Mouse (Mus musculus): ENCODE measurements around the gene Naaladl2.
"Not testable (repeated sequence)": the region's sequence is repeated elsewhere in the genome, so short reads cannot be mapped to it uniquely, and the experiment has no call there.

Naaladl2 gene

DNA sequence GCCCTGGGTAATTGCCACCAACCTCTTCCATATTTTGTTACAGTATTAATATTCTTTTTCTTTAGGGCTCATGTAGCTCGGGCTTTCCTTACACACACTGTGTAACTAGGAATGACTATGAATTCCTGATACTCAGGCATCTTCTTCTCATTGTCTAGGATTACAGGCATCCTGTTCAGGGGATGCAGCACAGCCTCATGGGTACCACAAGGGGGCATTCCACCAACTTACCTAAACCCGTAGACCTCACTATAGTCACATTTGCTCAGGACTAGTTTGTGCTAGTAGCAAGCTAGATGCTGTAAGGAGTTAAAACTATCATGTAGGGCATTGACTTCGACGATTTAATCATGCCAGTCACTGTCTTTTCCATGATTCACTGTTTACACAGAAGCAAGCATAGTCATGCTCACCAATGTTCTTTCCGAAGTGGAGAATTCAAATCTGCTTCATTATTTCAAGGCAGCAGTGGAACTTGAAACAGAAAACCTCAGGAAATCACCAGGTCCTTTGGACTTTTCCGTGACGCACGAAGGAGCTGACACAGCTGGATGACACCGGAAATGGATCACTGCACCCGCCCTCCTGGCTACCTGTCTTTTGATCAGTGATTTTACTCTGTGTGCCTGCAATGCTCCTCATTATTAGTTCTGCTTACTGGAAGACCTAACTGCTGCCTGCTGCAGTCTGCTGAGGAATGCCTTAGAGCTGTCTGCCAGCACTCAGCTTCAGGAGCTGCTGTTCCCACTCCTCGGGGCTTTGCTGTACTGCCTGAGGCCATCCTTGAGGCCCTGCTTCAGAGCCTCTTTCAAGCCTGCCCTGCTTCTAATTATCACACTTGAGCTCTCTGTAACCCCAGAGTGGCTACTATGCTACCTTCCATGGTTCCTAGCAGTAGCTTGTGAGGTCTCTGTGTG, 822.3 kb downstream of the Naaladl2 start:
- in situ Hi-C loops (cut with MseI, MboI) = no loop called here

DNA sequence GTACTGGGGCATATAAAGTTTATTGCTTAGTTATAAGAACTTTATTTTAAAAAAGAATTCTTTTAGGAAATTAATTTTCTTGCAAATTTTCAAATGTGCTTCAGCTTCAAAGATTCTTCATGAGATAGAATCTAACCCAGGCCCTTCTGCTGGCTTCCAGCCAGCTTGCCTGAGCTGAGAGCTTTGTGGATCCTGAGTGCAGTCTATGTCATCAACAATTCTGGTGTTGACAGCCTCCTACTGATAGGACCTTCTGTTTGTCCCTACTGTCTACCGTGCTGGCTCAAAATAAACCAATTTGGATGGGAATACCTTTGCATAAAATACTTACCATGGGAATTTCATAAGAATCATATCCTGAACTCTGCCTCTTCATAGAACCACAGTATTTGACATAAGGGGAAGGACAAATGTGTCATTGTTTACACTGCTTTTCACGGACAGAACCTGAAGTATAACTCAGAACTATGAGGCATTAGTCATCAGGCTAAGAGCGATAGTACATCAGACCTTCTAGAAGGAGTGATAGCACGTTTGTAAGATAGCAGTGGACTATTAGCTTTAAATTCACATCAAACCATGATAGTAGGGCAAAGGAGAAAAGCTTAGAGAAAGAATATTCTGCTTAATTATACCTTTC, 829.3 kb downstream of the Naaladl2 start:
- in situ Hi-C loops (cut with MseI, MboI) = no loop called here

DNA sequence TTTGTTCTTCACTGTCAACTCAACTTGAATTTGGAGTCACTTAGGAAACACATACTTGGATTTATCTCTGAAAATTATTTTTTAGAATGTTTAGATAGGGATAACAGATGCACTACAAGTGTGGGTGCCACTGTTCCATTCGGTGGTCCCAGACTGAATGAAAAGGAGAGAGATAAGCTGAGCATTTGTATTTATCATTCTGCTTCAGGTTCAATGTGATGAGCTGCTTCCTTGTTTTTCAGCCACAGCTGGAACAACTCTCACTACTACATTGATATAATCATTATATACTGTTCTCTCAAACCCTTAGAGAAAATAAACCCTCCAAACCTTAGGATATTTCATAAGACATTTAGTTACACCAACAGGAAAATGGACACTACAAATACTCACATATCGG, 918.6 kb downstream of the Naaladl2 start:
- in situ Hi-C loops (cut with MseI, MboI) = no loop called here

DNA sequence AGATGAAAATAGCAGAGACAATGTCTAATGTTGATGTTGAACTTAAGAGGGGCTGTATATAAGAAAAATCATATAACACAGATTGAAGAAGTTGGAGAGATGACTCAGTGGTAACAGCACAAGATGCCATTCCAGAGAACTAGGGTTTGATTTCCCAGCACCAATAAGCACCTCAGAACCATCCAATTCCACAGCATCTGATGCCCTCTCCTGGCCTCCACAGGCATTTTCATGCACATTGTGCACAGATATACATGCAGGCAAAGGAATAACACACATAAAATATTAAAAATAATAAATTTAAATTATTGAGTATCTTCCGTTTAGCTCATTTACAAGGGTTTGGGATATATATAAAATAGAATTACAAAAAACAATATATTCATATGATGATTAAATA, 926.6 kb downstream of the Naaladl2 start:
- in situ Hi-C loops (cut with MseI, MboI) = no loop called here

DNA sequence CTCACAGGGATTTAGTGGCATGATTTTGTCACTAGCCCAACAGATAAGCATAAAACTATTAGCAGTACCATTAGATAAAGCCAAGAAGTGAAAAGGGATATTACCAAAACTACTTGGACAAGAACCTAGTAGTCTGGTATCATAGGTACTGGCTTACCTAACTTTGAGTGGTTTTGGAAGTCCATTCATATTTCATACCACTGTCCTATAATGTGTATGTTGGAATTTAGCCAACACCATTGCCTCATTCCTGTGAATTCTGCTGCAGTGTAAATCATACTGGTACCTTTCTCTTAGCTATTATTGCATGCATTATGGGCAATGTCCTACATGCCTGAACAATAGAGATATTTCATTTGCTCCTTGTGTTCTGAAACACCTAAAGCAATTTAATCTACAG, 977.5 kb downstream of the Naaladl2 start:
- in situ Hi-C loops (cut with MseI, MboI) = no loop called here

DNA sequence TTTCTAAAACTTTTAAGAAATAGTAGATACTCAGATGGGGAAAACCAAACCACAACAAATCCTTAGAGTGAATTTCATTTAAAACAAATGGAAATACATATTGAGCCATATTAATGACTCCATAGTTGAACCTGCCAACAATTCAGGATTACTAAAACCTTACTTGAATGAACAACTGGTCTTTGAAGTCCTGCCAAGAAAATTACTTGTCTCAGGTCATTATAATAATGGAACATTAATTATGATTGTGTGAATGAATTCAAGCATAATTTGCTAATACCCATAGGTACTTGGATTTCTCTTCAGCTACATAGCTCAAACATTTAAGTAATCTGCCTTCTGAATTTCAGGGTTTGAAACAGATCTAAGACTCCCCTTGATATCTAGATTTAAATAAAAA, 980.1 kb downstream of the Naaladl2 start:
- in situ Hi-C loops (cut with MseI, MboI) = no loop called here

DNA sequence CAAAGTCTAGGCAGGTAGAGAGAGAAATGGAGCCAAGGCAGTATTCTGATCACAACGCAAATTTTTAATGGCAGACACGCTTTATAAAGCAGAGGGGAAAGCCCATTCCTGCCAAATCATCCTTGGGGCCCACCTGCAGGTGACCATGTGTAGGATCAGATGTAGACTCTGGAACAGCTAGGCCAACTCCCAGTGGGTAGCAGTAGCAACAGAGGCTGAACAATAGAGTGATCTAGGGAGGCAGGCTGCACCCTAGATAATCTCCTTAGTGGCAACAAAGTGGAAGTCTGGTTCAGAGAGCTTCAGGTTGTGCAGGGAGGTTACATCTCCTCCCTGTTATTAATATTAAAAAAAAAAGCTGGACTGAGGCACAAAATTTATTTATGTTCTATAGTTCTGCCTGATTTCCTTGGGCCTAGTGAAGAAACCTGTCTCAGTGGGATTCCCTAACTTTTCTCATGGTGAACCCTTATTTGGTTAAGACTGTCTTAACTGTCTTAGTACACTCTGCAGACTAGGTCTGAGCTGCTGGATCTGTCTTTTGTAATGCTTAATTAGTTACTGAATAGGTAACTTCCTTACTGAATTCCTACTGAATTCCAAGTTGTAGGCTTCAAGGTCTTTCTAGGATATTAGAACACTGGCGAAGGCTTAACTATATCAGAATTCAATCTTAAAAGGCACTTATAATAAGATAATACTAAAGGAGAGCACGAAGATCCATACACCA, 992.8 kb downstream of the Naaladl2 start:
- in situ Hi-C loops (cut with MseI, MboI) = not testable (repeated sequence)

DNA sequence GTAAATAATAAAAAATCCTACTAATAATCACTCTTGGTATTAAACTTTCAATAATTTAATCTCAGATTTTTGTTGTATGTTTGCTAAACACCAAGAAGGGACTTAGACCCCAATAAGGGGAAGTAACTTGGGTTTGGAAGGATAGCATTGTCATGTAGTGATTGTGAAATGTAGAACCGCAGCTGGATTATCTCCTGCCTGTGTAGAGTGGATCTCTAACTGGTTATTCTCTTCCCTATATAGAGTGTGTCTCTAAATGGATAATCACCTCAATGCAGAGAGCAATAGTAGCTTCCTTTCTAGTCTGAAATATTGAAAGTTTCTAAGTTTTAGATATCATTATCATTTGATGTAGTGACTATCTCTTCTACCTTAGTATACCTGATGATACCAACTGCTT, 1001.3 kb downstream of the Naaladl2 start:
- in situ Hi-C loops (cut with MseI, MboI) = no loop called here

DNA sequence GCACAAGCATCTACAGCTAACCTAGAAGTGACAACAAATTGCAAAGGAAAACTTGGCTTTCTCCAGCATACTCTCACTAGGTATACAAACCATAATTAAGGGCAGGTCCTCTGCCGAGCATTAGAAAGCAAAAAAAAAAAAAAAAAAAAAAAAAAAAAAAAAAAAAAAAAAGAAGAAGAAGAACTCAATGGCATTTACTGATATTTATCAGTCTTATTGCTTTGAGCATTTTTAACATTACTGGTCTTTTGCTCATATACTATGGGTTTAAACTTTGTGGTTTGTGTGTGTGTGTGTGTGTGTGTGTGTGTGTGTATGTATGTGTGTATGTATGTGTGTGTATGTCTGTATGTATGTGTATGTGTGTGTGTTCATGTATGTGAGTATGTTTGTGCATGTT, 1006.1 kb downstream of the Naaladl2 start:
- in situ Hi-C loops (cut with MseI, MboI) = no loop called here

DNA sequence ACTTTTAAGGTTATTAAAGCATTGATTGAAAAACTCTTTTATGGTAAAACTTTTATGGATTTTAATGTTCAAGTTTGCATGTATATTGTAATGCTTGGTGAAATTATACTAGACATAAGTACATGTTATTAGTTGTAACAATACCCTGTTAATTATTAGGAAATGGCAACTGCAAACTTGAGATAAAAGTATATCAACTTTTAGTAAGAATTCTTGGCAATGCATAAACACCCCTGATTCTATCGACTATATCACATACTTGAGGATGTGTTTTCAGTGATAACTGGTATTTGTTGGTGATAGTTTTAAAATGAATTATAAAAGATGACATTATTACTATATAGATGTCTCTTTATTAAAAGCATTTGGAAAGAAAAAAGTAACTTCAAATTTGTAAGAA, 1017.9 kb downstream of the Naaladl2 start:
- in situ Hi-C loops (cut with MseI, MboI) = no loop called here

DNA sequence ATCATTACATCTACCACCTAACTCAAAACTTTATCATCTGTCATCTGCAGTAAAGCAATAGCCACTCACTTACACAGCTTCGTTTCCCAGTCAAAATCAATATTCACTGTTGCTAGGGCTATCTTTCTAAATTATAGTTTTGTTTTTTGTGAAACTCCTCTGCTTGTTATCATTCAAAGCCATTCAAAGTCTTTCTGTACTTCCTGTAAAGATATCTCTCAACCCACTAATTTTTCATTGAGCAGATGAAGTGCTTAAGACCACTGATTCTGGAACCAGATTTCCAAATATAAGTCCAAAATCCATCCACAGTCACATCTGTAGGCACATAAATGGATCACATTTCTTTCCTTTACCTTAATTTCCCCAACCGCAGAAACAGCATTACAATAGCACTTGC, 1020.0 kb downstream of the Naaladl2 start:
- in situ Hi-C loops (cut with MseI, MboI) = no loop called here

DNA sequence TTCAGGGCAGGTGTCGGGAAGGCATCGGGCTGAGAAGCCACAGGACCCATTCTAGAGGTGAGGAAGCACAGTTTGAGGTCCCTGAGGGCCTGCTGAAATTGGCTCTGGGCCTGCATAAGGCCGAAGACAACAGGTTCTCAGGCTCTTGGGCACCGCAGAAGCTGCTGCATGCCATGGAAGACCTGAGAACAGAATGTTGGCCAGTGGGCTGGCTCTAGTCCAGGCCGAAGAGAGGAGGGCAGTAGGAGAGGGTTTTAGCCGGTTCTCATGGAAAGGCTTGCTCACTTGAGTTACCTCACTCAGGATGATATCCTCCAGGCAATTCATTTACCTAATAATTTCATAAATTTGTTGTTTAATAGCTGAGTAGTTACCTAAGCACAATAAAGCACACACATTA, 1025.9 kb downstream of the Naaladl2 start:
- in situ Hi-C loops (cut with MseI, MboI) = no loop called here

DNA sequence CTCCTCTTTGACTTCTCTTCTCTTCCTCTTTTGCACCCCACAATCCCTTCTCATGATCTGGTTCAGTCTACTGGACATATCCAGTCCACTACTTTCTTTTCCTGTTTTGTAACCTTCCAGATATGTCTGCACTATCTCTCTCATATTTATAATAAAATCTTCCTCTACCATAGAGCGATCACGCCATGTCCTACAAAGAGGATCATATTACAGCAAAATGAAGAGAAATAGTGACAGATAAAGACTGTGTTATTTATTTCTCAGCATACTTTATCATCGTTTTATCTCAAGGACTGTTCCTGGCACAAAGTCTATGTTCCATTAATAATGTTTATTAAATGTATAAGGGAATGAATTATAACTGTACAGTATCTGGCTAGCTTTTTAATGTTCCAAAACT, 1029.2 kb downstream of the Naaladl2 start:
- in situ Hi-C loops (cut with MseI, MboI) = no loop called here

DNA sequence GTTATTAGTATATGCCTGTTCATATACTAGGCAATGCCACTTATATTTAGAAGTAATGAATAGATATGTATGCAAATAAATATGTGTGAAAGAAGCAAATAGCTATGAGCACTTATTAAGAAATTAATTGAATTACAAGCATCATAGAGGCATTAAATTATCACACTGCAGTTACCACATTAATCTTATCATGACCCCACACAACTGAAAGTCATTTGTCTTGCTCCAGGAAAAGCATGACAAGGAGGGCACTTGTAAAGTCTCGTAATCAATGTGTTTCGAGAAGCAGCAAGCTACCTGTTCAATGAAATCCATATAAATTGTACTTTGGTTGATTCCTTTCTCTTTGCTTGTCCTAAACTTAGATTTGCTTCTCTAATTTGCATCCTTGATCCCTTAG, 1030.7 kb downstream of the Naaladl2 start:
- in situ Hi-C loops (cut with MseI, MboI) = no loop called here

DNA sequence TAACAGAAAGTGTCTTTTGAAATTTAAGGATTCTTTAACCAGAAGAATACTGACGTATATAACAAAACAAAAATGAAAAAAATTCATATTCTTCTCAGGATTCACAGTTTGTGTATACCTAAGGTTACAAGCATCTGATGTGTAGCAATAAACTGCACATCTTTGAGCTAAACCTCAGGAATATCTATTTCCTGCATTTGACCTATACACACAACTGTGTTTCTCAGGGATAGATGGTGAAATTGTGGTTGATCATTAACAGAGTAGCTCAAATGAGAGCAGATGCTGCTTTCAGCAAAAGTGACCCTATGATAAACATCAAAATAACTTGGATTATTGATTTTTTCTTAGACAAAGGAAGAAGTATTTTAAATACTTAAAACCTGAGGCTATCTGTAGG, 1037.7 kb downstream of the Naaladl2 start:
- in situ Hi-C loops (cut with MseI, MboI) = no loop called here

DNA sequence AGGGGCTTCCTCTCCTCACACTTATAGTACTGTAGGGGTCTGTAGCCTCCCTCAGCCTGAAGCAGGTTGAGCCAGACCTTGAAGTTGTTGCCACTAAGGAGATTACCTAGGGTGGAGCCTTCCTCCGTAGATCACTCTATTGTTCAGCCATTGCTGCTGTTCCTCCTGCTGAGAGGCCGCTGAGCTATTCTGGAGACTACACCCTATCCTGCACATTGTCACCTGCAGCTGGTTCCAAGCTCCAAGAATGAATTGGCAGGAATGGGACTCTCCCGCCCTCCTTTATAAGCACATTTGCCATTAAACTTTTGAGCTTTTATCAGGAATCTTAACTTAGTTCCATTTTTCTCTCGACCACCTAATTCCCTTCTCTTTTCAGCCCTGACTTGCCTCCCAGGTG, 1064.3 kb downstream of the Naaladl2 start:
- in situ Hi-C loops (cut with MseI, MboI) = no loop called here

DNA sequence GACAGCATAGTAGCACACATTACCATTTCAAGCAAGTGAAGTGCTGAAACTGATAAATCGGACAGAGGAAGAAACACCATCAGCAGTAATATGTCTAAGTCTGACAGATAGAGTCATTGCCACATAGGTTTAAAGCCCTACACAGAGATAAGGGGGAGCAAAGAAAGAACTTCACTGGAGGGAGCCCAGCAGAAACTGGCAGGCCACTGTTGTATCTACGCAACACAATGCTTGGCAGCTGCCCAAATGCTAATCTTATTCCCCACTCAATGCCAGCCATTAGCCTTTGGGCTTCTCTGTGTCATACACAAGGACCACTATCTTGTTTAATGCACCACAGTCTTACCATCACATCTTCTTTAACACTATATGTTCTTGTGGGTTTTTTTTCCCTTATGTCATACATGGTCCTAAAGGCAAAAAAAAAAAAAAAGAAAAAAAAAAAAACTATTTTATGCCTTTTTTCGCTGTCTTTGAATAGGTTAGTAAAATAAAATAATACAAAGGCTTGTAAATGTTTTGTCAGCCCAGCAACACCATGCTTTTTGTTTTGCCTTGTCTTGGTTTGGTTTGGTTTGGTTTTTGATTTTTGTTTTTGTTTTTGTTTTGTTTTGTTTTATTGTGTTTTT, 1072.8 kb downstream of the Naaladl2 start:
- in situ Hi-C loops (cut with MseI, MboI) = no loop called here

DNA sequence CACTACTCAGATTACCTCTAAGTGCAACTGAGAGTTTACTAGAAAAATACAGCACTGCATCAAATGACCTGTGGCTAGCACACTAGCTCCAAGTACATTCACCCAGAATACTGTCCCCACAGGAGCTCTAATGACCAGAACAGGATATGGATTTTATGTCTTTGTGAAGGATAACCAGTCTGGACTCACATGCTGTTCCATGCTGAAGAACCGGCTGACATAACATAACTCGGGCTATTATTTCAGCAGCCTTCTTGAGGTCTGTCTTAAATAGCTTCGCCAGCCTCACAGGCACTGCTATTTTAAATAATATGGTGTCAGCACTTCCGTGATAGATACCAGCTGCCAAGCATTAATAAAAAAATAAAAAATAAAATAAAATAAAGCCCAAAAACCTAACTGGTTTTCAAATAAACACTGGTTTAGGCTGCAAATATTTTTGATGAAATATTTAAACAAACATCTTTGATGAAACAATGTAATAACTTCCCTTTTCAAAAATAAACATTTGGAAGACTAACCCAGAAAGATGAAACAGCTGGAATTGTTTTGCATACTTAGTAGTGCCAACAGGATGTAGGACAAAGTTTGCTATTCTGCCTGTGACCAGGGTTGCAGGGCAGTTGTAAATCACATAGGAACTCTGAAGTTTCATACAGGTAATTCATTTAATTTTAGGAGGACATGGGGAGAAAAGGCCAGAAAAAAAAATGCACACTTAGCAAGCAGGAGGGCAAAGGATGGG, 1073.5 kb downstream of the Naaladl2 start:
- in situ Hi-C loops (cut with MseI, MboI) = no loop called here

DNA sequence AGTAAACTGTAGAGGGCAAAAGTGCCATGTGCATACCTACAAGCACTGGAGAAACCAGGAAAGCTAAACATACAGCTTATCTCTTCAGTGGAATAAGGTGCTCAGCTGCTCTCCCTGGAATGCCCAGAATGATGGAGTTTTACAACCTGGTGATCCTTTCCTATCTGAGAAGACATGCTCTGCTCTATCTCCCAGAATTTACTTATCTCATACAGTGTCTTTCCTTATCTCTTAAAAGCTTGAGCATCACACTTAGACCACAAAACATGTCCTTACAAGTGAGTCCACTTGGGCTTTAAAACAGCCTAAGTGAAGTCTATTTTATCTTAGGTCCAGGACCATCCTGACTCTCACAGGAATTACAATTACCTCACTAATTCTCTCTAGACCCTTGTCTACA, 1095.8 kb downstream of the Naaladl2 start:
- in situ Hi-C loops (cut with MseI, MboI) = no loop called here

DNA sequence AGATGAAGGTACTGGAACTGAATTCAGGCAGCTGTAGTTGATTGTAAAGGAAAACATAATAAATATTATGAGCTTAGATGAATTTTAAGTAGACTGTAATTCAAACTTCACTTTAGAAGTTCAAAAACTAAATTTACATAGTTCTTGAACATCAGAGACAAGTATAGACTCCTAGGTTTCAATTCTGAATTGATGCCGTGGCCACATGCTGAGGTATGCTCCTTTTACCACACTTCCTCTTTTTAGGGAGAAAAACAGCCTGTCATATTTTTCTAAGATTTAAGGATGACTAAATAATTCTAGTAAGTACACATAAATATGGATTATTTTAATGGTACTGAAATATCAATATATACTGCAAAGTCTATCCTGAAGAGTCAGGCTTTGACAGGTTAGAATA, 1142.3 kb downstream of the Naaladl2 start:
- in situ Hi-C loops (cut with MseI, MboI) = no loop called here

DNA sequence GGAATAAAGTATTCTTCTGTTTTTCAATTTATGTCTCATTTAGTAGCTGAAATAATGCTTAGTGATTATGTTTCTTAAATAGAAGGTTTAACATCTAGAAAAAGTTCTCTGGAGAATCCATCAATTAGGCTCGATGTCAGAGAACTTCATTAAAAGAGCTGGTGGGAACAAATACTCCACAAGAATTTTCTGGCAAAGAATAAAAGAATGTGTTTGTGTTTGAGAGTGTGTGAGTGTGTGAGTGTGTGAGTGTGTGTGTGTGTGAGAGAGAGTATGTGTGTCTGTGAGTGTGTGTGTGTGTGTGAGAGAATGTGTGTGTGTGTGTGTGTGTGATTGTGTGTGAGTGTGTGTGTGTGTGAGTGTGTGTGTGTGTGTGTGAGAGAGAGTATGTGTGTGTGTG, 1170.3 kb downstream of the Naaladl2 start:
- in situ Hi-C loops (cut with MseI, MboI) = no loop called here

Measured in mouse trophoblast stem cell (cell line).